Mouse (Mus musculus): Measurements from ENCODE around the gene Gtf3c1. TPM values are rescaled to one million over a fixed set of nuclear protein-coding genes. Genes with fewer than 3 reads are reported as not detected.

Gene Gtf3c1
- total RNA-seq, 2 experiments from 2014 or later, result 61.1 to 63.3 TPM

DNA sequence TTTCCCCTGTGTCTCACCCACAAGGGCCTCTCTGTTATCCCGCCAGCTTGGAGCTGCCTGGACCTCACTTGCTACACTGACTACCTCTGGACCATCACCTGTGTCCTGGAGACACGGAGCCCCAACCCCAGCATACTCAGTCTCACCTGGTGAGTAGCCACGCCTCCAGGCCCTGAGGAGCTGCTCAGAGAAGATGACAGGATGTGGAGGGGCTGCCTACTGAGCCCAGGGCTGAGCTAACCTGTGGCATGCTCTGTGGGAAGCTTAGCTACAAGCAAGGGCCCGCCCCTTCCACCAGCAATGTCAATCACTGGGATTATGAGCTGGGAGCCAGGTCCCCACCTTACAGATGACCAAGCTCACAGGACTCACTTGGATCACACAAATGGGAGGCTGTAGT is 82.4 kb downstream of the Gtf3c1 start:
- intact Hi-C loops (cut with DNase I), result loop anchor here (10.0 kb wide), 1 partner anchor 1240 kb away; no protein-coding TSS in a partner anchor
- DNase-seq, result no peak

DNA sequence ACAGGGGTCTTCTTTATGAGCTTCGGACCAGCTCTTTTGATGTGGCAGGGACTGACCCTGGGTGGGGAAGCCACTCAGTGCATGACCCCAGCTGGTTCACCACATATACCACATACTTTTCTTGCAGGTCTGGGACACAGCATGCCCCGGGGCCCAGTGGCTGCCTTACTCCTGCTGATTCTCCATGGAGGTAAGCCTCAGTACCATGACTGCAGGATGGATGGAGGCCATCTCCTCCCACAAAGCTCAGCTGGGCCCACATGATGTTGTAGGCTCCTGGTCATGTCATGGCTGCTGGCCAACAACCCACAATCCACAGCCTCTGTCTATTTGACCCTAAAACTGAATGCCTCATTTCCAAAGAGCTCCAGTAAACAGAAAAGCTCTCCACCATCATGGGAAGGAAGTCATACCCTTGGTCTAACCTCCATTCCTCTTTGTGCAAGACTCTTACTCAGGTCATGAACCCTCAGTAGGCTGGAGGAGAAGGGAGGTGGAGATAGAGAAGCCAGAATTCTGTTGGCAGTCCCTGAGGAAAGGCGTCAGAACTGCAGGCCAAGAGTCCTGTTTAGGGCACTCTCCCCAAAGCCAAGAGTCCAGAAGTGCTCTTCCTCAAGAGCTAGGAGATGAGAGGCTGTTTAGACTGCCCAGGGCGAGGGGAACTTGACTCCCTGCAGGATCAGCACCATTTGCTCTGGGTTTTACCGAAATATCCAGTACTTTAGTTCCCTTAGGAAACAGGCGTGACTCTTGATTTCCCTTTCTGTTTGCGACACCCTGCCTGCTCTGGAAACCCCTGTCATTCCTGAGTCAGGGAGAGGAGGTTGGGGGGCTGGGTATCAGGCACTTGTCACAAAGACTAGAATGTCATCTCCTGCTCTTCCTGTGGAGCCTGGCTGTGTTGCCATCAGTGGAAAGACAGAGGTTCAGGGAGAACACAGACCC is 84.6 kb downstream of the Gtf3c1 start:
- no peak for DNase-seq
- intact Hi-C loops (cut with DNase I), result loop anchor here (10.0 kb wide), 1 partner anchor 1238 kb away; no protein-coding TSS in a partner anchor

DNA sequence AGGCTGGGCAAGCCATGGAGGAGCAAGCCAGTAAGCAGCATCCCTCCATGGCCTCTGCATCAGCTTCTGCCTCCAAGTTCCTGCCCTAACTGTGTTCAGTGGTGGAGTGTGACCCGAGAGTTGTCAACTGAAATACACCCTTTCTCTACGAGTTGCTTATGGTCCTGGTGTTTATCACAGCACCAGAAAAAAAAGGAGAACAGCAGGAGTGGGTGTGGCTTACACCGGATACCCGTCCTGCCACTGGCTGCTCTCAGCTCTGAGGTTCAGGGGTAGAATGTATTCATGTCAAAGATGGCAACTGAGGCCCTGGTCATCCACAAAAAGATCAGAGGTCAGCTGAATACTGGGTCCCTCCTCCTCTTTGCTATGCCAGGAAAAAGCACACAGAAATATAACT is 87.5 kb downstream of the Gtf3c1 start:
- no peak for DNase-seq
- intact Hi-C loops (cut with DNase I), result loop anchor here (10.0 kb wide), 1 partner anchor 1235 kb away; no protein-coding TSS in a partner anchor

DNA sequence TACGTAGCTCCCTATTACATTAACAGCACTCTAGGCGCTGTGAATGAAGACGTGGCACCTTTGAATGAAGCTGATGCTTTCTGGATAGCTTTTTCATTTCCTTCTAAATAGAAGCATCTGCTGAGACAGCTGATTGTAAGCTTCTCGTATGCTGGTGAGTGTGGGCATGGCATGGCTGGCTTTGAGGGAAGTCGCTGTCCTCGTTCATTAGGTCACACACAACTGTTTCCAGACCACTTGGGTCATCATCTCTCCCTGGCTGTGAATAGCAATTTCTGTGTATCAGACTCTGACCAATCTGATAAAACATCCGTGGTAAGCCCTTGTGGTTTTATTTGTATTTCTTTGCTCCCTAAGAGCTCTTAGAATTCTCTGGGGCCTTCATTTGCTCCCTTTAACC is 89.6 kb downstream of the Gtf3c1 start:
- DNase-seq, result no peak

DNA sequence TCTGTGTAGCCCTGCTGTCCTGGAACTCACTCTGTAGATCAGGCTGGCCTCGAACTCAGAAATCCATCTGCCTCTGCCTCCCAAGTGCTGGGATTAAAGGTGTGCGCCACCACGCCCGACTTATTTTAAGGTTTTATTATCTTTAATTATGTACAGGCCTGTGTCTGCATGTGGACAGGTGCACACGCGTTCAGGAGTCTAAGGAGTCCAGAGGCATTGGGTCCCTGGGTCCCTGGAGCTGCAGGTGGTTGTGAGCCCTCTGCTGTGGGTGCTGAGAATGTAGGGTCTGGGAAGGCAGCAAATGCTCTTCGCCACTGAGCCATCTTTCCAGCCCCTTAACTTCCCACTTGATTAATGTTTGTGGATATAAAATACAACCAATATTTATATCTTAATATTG is 92.1 kb downstream of the Gtf3c1 start:
- intact Hi-C loops (cut with DNase I), result no loop called here

More for the DNA sequence above, 89.6 kb downstream of the Gtf3c1 start:
- intact Hi-C loops (cut with DNase I), result no loop called here

DNA sequence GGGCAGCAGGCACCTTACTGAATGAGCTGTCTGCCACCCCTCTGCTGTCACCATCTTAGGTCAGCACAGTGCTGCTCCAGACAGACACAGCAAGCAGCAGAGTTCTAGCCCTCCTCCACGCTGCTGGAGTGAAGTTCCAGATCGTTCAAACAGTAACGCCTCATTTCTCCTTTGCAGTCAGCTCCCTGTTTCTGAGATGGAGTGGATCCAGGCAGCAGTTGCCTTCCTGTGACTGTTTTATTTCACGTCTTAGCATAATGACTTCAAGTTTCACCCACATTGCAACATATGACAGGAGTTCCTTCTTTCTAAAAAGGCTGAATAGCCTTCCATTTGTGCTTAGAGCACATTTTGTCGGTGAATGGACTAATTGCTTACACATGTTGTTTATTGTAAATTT is 94.0 kb downstream of the Gtf3c1 start:
- DNase-seq, result no peak
- intact Hi-C loops (cut with DNase I), result no loop called here

More for the DNA sequence above, 92.1 kb downstream of the Gtf3c1 start:
- no peak for DNase-seq

DNA sequence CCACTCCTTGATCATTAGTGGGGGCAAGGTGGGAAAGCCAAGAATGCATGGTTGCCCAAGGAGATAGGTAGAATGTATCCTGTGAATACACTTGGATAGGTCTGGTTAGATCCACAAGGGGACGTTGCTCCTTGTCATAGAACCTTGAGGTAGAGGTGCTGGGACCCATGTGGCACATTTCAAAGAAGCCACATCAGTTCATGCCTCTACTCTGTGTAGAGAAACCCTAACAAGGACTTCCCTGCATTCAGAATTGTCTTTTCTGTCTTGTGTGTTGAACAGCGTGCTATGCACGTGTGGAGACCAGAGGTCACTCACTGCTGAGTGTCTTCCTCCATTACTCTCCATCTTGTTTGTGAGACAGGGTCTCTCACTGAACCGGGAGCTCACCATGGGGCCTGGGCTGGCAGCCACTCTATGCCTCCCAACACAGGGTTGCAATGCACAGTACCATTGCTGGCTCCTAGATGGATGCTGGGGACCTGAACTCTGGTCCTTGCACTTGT is 99.3 kb downstream of the Gtf3c1 start:
- DNase-seq, result no peak
- intact Hi-C loops (cut with DNase I), result no loop called here

DNA sequence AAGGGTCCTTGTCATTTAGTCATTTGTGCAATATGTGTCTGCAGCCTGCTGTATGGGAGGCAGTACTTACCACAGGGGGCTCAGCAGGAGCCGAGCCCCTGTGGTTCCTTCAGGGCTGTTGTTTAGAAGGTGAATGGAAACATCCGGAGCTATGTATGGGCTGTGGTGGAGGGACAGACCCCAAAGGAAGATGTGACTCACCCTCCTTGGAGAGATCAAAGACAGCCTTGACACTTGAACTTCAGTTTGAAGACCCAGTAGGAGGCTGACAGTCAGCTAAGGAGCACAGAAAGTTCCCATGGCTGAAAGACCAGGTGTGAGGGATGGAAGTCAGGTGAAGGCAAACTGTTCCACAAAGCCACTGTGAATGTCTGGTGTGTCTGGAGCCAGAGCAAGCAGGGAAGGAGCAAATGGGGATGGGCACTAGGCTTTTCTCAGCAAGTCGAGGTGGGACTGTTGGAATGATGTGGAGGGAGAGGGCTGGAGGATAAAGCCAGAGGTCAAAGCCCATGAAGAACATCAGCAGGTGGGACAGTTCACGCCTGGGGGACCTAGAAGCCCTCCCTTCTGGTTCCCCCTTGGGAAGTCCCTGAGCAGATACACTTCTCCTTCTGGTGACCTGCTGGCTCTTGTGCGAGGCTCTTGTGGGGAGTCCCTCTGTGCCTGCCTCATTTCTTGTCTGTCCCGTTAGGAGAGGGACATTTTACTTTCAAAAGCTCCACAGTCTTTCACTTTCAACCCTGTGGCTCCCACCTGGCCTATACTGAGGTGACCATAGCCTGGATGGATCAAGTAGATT is 100.0 kb downstream of the Gtf3c1 start:
- intact Hi-C loops (cut with DNase I), result no loop called here
- DNase-seq, result no peak

DNA sequence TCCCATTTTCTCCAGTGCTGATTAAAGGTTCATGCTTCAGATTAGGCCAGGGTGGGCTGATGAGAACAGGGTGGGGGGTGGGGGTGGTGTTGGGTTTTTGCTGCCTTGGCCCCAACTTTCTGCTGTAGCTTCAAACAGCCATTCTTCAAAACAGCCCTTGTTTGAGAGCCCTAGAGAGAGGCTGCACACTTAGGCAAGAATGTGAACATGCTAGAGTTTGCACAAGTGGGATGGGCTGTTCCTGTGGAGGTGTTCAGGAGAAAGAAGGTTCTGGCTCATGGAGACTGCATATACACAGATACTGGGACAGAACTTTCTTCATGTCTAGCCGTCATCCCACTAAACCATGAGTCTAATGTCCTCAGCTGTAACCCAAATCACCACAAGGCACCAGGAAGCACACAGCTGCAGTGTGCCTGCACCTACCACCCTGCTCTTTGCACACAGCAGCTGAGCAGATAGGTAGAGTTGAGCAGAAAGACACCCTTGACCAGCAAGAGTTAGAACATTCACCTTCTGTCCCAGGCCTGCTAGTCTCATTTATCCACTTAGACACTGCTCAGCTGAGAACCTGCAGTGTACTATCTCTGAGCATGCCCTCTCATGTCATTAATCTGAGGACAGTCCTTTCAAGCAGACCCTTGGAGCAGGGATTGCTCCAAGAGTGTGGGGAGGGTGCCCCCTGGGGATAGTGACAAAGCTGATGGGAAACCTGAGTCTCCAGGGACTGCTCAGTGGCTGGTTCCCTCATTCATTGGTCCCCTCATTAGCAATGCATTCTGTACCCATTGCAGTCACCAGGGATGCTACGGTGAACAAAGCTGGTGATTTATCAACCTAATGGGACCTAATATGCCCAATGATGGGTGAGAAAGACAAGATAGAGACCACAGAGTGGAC is 101.1 kb downstream of the Gtf3c1 start:
- intact Hi-C loops (cut with DNase I), result no loop called here
- no peak for DNase-seq

DNA sequence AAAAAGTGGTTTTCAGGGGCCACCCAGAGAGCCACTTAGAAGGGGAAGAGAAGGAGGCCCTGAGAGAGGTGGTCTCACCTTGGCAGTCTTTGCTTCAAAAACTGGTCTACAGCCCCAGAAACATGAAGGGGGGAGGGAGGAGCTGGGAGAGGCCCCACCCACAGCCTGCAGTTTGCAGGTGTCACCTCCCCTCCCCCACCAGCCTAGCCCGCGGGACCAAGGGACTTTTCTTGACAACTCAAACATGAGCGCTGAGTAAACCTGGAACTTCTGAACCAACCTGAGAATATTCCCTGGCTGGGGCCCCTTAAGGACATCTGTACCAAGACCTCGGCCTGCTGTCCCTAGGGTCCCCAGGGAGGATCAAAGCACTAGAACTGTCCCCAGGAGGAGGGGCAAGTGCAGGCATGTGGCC is 101.8 kb downstream of the Gtf3c1 start:
- no peak for DNase-seq

DNA sequence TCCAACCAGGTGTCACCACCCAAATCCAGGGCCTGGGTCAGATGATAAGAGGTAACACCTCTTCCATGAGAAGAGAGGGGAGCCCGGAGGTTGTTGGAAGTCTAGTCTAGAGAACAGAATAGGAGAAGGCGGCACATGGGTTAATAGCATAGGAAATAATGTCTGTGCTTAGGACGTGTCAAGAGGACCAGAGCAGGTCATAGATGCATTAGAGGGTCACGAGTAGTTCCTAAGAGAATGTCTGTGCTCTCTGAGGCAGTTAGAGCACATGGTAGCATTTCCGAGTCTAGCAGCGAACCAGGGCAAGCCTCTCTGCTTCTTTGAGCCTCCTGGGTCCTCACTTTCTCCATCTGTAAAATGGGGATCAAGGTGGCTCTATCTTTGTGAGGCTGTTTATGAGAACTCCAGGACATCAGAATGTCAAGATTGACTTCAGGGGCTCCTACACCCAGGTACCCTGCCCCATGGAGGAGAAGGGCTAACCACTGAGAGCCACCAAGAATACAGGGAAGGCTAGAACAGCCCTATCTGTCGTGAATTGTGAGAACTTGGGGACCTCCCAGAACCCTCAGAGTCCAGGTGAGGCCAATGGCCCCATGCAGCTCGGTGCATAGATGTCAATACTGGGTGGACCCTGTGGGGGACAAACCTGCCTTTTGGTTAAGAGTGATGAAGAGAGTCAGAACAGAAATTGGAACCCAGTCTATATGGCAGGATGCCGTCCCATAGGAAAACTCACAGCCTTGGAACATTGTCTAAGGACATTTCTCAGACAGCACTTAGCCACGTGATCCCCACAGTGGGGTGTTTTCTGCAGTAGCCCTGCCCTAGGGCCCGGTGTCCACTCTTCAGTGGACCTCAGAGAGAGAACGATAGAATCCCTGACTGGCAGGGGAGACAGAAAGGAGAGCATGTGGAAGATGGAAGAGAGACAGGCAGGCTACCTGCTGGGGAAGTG is 102.9 kb downstream of the Gtf3c1 start:
- DNase-seq, result no peak
- intact Hi-C loops (cut with DNase I), result no loop called here

More for the DNA sequence above, 101.8 kb downstream of the Gtf3c1 start:
- intact Hi-C loops (cut with DNase I), result no loop called here

DNA sequence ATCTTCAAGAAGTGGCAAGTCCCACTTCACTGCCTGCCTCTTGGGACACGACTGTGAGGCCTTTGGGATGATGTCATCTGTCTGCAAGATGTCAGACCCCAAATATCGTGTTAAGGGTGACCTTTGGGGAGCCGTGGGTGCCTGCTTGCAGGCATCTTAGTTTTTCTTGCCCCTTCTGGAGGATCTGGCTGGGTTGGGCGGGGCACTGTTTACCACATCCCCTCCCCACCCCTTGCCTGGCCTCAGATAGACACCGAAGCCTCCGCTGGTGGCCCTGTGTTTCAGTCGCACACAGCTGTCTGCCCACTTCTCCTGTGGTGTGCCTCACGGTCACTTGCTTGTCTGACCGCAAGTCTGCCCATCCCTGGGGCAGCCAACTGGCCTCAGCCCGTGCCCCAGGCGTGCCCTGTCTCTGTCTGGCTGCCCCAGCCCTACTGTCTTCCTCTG is 104.4 kb downstream of the Gtf3c1 start, which contains the start of gene Il21r:
Gene Il21r, plus strand, starts transcription at position 245 of the 447 bp plus-strand sequence.
- intact Hi-C loops (cut with DNase I), result no loop called here
- DNase-seq, result no peak

DNA sequence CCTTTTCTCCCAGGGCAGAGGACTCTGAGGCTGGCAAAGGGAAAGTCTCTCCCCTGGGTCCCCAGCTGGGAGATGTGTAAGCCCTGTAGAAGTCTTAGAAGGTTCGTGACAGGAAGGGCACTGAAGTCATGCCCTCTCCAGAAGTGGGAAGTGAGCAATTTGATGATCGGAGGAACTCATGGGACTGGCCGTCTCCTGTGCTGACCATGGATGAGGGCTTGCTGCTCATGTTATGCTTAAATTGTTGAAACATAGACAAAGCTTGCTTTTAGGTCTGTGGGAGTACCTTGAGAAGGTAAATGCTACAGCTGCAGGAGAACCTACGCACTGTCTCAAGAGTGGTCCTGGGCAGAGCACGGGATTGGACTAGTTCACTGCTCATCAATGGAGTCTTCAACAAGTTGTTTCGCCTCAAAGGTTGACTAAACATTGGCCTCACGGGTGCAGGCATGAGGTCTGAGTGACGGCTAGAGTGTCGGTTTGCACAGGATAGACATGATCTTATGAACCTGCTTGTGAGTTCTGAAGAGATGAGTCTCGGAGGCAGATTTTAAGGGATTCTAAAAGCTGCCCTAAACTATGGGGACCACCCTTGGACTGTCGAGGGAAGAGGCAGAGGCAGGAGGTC is 105.6 kb downstream of the Gtf3c1 start:
- intact Hi-C loops (cut with DNase I), result no loop called here

DNA sequence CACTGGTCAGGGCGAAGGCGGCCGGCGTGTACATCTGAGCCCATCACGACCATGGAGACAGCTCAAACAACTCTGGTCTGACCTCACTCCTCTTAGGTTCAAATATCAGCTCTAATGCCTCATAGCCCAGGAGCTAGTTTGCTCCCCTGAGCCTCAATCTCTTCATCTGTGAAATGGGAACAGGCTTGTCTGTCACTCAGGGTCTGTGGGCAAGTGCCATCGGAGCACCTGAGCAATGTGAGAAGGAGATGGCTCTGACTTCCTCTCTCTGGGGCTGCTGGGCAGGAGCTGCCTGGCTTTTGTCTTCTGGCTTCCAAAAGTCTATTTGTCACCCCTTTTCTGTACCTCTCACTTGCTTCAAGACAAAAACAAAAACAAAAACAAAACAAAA is 106.3 kb downstream of the Gtf3c1 start:
- DNase-seq, result no peak
- intact Hi-C loops (cut with DNase I), result no loop called here

More for the DNA sequence above, 105.6 kb downstream of the Gtf3c1 start:
- no peak for DNase-seq

DNA sequence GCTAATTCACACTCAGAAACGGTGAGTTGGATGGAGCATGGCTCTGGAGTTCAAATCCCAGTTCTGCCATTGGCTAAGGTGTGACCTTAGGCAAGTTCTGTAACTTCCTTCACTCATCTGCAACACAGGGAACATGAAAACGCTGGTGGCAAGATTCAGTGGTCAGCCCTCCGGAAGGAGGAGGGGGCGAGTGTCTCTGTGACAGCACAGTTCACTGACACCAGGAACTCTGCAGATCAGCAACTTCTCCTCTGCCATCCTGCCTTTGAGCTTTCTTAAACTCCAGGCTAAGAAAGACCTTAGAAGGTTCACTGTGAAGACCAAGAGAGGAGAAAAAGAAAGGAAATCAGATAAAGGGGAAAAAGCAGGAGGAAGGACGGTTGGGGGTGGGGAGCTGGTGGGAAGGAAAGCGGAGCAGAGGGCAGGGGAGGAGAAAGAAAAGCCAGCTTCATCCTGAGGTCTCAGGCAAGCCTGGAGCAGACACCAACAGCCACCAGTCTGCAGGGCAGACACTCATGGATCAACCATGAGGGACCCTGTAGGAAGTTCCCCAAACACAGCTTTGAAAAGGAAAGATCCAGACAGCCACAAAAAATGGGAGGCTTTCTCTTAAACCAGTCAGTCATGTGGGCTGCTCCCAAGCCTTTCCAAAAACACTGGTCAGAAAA is 106.8 kb downstream of the Gtf3c1 start:
- DNase-seq, result no peak
- intact Hi-C loops (cut with DNase I), result no loop called here

DNA sequence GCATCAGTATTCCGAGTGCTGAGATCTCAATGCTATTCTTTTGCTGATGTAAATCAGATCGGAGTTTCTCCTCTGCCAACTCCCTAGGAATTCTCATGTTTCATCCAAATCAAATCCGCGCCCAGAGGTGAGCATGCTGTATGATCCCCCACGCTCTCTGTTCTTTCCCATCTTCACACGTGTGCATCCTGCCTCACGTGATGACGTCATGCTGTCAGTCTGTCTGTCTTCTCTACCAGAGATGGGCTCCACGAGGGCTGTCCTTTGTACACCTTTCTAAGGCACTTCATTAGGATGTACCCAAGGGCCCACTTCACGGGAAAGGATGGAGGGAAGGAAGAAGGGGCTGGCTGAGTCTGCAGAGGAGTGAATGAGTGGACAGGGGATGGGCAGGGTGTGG is 107.4 kb downstream of the Gtf3c1 start:
- intact Hi-C loops (cut with DNase I), result no loop called here
- no peak for DNase-seq

DNA sequence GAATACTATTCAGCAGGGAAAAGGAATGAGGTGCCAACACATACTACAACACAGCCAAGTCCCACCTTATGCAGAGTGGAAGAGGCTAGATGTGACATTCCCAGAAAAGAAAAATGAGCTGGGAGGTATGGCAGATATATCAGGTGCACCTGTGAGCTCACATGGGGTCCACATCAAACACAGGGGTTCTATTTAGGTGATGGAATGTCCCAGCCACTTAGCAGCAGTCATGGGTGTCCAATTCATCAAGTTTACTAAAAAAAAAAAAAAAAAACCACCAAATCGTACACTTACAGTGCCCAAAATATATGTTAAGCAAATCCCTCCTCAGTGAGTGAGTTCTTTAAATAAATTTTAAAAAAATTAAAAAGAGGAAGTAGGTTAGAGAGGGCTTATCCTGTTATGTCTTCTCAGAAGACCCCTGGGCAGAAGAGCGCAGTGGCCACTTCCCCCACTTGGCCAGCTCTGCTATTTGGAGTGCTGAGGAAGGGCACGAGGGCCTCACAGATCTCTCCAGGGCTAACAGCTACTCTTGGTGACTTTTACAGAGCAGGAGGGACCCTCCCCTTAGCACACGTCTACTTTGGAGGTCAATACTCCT is 108.1 kb downstream of the Gtf3c1 start:
- DNase-seq, result no peak
- intact Hi-C loops (cut with DNase I), result no loop called here
